Mouse (Mus musculus): Measurements from ENCODE around the gene Coro1b.

Coro1b gene

GRCm38 (mm10) chr19:4148491-4148806 lies at the start of gene Coro1b:
Gene Coro1b, plus strand, starts transcription at chr19:4148619.
- peak; percentile 99 for DNase-seq

- peak; percentile 96 for DNase-seq
Measured at GRCm38 (mm10) chr19:4099056-4099455, 49.4 kb upstream of the Coro1b start.

GRCm38 (mm10) chr19:4099837-4100717 lies 48.3 kb upstream of the Coro1b start, which contains the start of gene Pitpnm1:
Gene Pitpnm1, plus strand, starts transcription at chr19:4099998.
- DNase-seq: peak; percentile 83

- DNase-seq: no peak
Measured at GRCm38 (mm10) chr19:4100718-4101261, 47.6 kb upstream of the Coro1b start.

GRCm38 (mm10) chr19:4101466-4101865 lies 47.0 kb upstream of the Coro1b start:
- no peak for DNase-seq

- DNase-seq: no peak
Measured at GRCm38 (mm10) chr19:4102049-4102448, 46.4 kb upstream of the Coro1b start.

- no peak for DNase-seq
Measured at GRCm38 (mm10) chr19:4102626-4103025, 45.8 kb upstream of the Coro1b start.

- DNase-seq: no peak
Measured at GRCm38 (mm10) chr19:4103294-4103693, 45.1 kb upstream of the Coro1b start.

GRCm38 (mm10) chr19:4103792-4104191 lies 44.6 kb upstream of the Coro1b start:
- no peak for DNase-seq

- no peak for DNase-seq
Measured at GRCm38 (mm10) chr19:4104675-4105194, 43.7 kb upstream of the Coro1b start.

- no peak for DNase-seq
Measured at GRCm38 (mm10) chr19:4106654-4107053, 41.8 kb upstream of the Coro1b start.

- no peak for DNase-seq
Measured at GRCm38 (mm10) chr19:4108535-4108934, 39.9 kb upstream of the Coro1b start.

GRCm38 (mm10) chr19:4112063-4112960 lies 36.1 kb upstream of the Coro1b start:
- no peak for DNase-seq

GRCm38 (mm10) chr19:4113186-4113805 lies 35.1 kb upstream of the Coro1b start:
- DNase-seq: peak; percentile 86

GRCm38 (mm10) chr19:4113806-4114230 lies 34.6 kb upstream of the Coro1b start:
- peak; percentile 42 for DNase-seq

GRCm38 (mm10) chr19:4114551-4114950 lies 33.9 kb upstream of the Coro1b start:
- DNase-seq: no peak

GRCm38 (mm10) chr19:4115144-4115543 lies 33.3 kb upstream of the Coro1b start:
- DNase-seq: no peak

GRCm38 (mm10) chr19:4115816-4116215 lies 32.6 kb upstream of the Coro1b start:
- DNase-seq: no peak

- no peak for DNase-seq
Measured at GRCm38 (mm10) chr19:4117006-4117405, 31.4 kb upstream of the Coro1b start.

- DNase-seq: no peak
Measured at GRCm38 (mm10) chr19:4118350-4118749, 30.1 kb upstream of the Coro1b start.

- DNase-seq: no peak
Measured at GRCm38 (mm10) chr19:4119716-4120487, 28.5 kb upstream of the Coro1b start.

- no peak for DNase-seq
Measured at GRCm38 (mm10) chr19:4120496-4120895, 27.9 kb upstream of the Coro1b start.
